Mouse (Mus musculus) macrophage (primary cell): Measurements from ENCODE around the gene Rcan2. TPM values are rescaled to one million over a fixed set of nuclear protein-coding genes. Genes with fewer than 3 reads are reported as not detected.
"Not testable (repeated sequence)": the region's sequence is repeated elsewhere in the genome, so short reads cannot be mapped to it uniquely, and the experiment has no call there.

Experiments
- H3K27ac ChIP-seq: fragments of 350-480 bp; formaldehyde crosslinking; 2 replicates; pipeline ENCODE4 v1.9.0; 2021
- H3K36me3 ChIP-seq: fragments of 350-480 bp; formaldehyde crosslinking; 2 replicates; pipeline ENCODE4 v1.9.0; 2021; ENCODE audit errors: inconsistent target
- H3K4me3 ChIP-seq: fragments of 350-480 bp; formaldehyde crosslinking; 2 replicates; pipeline ENCODE4 v1.9.0; 2021; ENCODE audit errors: inconsistent target
- H3K79me2 ChIP-seq: fragments of 350-480 bp; formaldehyde crosslinking; 2 replicates; pipeline ENCODE4 v1.9.0; 2021; ENCODE audit errors: inconsistent target
- WGBS: methylation state at CpG from one replicate; pipeline ENCODE4 v1.1.7; 2026; ENCODE audit warnings: inconsistent platforms; ENCODE audit not compliant: missing documents; 5-methylcytosine and 5-hydroxymethylcytosine counted together
- polyA plus RNA-seq: library from polyadenylated mRNA; stranded (reverse); fragments of 250-400 nt; gene quantifications from 3 replicates; pipeline ENCODE4 v1.2.4, GENCODE M21; 2018; ENCODE audit warnings: inconsistent platforms

Rcan2 gene
- polyA plus RNA-seq, 1 experiment from 2014 or later: not detected

DNA sequence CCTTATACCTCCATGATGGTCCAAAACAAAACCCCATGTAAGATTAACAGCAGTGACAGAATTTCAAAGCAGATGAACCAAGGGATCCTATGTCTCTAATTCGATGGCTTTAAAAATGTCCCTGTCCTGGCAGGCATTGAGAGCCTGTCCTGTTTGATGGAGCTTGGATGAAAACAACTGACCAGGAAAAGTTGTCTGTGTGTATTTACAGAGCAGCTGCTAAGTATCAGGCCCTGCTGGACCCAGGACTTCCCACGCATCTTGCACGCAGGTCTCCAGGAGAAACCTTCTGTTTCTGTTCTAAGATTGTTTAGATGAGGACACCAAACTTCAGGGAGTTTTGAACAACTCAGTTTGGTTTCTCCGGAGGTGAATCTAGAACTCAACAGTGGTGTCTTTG, 14.2 kb downstream of the Rcan2 start:
- 86% methylated on average over 4 of the region's 4 CpGs for WGBS
- H3K36me3 ChIP-seq: no peaks in the 10 kb centered on the region
- H3K4me3 ChIP-seq: no peak overlapping the region
- H3K27ac ChIP-seq: no peak overlapping the region
- no peaks in the 10 kb centered on the region for H3K79me2 ChIP-seq

DNA sequence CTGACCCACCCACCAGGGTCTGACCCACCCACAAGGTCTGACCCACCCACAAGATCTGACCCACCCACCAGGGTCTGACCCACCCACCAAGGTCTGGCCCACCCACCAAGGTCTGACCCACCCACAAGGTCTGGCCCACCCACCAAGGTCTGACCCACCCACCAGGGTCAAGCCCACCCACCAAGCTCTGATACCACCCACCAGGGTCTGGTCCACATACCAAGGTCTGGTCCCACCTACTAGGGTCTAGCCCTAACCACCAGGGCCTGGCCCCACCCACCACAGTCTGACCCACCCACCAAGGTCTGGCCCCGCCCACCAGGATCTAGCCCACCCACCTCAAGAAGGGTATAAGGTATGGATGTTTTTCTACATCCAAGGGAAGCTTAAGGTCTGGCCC, 15.3 kb downstream of the Rcan2 start:
- no peaks in the 10 kb centered on the region for H3K79me2 ChIP-seq
- 80% methylated on average over 1 of the region's 1 CpGs for WGBS

DNA sequence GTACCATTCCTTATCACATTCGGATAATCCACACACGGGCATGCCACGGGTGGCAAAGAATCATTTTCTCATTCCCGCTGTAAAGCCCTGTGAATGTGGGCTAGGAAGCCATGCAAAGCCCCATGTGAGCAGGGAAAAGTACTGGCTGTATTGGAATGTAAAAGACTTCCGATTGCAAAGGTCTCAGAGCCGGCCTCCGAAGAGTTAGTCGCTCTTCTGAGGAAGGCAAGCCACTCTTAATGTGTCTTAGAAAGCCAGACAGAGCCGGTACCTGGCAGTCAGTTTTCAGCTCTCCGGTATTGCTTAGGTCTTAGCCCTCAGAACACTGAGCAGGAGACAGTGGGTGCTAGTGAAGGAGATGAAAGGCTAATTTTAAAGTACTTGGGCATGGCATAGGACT, 16.0 kb downstream of the Rcan2 start:
- 94% methylated on average over 10 of the region's 10 CpGs for WGBS

More for the DNA sequence above, 15.3 kb downstream of the Rcan2 start:
- Histone ChIP-seq H3K4me3 (no peak overlapping the region), H3K27ac (no peak overlapping the region), H3K36me3 (no peaks in the 10 kb centered on the region)

DNA sequence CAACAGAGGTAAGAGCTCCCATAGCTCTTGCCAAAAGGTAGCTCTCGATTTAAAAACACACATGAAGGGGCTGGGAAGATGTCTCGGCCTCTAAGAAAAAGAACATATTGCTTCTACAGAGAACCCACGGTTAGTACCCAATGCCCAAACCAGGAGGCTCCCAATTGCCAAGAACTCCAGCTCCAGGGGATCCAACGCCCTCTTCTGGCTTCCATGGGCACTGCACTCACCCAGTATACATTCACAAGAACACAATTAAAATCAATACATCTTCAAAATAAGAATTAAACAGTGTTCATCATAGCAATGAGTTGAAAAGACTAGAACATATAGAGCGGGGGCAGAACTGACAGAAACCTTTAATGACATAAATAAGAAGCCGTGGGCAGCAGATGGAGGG, 17.2 kb downstream of the Rcan2 start:
- Histone ChIP-seq H3K27ac (no peak overlapping the region), H3K79me2 (no peaks in the 10 kb centered on the region), H3K4me3 (no peak overlapping the region), H3K36me3 (no peaks in the 10 kb centered on the region)
- 81% methylated on average over 6 of the region's 6 CpGs for WGBS

More for the DNA sequence above, 16.0 kb downstream of the Rcan2 start:
- no peak overlapping the region for H3K4me3 ChIP-seq
- no peaks in the 10 kb centered on the region for H3K36me3 ChIP-seq
- no peak overlapping the region for H3K27ac ChIP-seq
- no peaks in the 10 kb centered on the region for H3K79me2 ChIP-seq

DNA sequence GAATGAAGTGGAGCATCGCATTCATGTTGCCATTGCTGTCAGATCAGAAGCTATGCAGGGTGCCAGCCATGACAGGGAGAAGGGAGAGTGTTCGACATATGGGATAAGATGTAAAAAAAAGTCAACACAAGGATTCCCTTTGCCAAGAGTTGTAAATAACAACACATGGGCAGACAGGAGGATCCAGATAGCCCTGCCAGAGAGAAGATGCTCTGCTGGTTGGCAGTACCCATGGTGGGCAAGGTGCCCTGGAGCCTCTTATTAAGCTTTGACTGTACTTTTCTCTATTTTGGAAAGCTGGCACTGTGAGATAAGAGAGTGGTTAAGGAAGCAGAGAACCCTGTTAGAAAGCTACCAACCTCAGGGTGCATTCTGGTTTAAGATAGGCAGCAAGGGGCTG, 19.8 kb downstream of the Rcan2 start:
- Histone ChIP-seq H3K27ac (no peak overlapping the region), H3K36me3 (no peaks in the 10 kb centered on the region), H3K79me2 (no peaks in the 10 kb centered on the region), H3K4me3 (no peak overlapping the region)
- WGBS: 80% methylated on average over 2 of the region's 2 CpGs

DNA sequence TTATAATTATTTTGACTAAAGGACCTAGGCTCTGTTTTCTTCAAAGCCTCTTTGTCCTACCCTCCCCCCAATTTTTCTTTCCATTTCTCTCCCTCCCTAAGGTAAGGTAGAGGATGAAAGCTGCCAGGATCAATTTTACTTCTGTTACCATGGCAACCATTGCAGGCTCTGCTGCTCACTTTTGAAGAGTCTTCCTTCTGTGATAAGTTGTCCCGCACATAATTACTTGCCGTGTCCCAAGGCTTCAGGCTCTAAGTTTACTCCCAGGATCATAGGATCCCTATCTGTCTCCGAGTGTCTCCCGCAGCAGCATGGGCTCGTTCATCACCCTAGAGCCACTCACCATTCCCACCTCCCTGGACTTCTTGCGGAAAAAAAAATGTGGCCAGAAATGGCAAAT, 21.1 kb downstream of the Rcan2 start:
- H3K79me2 ChIP-seq: no peaks in the 10 kb centered on the region
- no peak overlapping the region for H3K4me3 ChIP-seq
- no peaks in the 10 kb centered on the region for H3K36me3 ChIP-seq
- 86% methylated on average over 6 of the region's 6 CpGs for WGBS
- no peak overlapping the region for H3K27ac ChIP-seq

DNA sequence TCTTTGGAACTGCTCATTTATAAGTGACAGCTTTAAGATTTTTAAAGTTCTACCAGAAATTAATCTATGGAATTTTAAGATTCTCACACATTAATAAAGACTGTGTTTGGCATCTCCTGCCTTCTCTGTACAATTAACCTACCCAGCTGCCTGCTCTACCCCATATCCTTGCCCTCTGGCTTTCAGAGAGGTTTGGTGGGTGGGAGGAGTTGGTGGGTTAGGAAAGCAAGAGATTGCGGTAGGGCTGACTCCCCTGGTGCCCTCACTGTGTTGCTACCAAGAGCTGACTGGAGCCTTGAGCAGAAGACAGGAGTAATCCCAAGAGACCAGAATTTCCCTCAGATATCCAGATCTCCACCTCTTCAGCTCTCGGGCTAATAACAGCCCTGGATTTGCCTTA, 21.5 kb downstream of the Rcan2 start:
- no peak overlapping the region for H3K4me3 ChIP-seq
- 90% methylated on average over 2 of the region's 2 CpGs for WGBS
- H3K27ac ChIP-seq: no peak overlapping the region
- no peaks in the 10 kb centered on the region for H3K36me3 ChIP-seq
- no peaks in the 10 kb centered on the region for H3K79me2 ChIP-seq

DNA sequence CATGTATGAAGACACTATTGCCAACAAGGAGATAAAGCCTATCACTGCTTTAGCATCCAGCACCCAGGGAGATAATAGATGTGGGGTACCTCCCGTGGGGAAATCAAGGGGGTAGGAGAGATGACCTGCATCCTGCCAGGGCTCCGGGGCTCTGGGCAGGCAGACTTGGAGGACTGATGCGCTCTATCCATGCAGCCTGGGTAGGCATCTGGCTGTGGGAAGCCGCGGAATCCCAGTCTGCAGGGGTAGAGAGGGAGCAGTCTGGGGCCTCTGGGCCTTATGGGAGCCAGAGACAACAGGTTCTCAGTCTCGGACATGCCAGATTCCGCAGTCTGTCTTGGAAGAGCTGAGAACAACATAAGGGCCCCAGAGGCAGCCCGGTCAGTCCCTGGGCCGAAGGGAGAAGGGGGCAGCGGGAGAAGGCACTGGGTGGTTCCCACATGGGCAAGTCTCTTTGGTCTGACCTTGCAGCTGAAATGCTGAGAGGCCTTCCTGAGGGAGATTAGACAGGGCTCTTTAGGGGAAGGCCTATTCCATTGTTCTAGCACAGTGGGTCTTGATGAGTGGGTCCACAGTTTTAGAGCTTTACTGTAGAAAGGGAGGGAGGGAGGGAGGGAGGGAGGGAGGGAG, 23.7 kb downstream of the Rcan2 start:
- H3K79me2 ChIP-seq: no peaks in the 10 kb centered on the region
- WGBS: 94% methylated on average over 10 of the region's 10 CpGs
- no peak overlapping the region for H3K4me3 ChIP-seq
- no peaks in the 10 kb centered on the region for H3K36me3 ChIP-seq
- H3K27ac ChIP-seq: no peak overlapping the region

DNA sequence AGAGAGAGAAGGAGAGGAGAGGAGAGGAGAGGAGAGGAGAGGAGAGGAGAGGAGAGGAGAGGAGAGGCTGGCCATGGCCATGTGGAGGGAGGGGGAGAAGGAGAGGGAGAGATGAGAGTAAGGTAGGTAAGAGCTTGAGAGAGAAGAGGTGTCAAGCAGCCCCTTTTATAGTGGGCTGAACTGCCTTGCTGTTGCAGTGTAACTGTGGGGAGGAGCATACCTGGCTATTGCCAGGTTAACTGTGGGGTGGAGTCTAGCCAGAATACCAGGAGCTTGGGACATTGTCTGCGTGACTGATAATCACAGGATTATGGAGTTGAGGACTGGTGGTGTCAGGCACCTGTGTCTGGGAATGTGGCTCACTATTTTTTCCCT, 24.2 kb downstream of the Rcan2 start:
- not testable (repeated sequence) for H3K36me3 ChIP-seq, H3K4me3 ChIP-seq, H3K27ac ChIP-seq, H3K79me2 ChIP-seq
- 93% methylated on average over 1 of the region's 1 CpGs for WGBS

DNA sequence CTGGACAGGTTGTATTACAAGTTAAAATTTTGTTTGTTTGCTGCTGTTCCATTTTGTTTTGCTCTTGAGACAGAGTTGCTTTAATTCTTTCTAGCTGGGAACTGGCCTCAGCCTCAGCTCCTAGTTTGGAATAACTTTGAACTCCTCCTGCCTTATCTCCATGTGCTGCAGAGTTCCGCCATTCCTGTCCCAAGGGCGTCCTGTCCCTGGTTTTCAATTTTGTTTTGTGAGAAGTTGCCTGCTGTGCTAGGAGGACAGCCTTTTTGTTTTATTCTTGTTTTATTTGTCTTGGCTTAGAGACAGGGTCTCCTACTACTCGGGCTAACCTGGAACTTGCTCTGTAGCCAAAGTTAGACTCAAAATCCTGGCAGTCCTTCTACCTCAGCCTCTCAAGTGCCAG, 26.1 kb downstream of the Rcan2 start:
- Histone ChIP-seq H3K79me2 (no peaks in the 10 kb centered on the region), H3K4me3 (no peak overlapping the region), H3K27ac (no peak overlapping the region), H3K36me3 (no peaks in the 10 kb centered on the region)
- WGBS: 92% methylated on average over 3 of the region's 3 CpGs

DNA sequence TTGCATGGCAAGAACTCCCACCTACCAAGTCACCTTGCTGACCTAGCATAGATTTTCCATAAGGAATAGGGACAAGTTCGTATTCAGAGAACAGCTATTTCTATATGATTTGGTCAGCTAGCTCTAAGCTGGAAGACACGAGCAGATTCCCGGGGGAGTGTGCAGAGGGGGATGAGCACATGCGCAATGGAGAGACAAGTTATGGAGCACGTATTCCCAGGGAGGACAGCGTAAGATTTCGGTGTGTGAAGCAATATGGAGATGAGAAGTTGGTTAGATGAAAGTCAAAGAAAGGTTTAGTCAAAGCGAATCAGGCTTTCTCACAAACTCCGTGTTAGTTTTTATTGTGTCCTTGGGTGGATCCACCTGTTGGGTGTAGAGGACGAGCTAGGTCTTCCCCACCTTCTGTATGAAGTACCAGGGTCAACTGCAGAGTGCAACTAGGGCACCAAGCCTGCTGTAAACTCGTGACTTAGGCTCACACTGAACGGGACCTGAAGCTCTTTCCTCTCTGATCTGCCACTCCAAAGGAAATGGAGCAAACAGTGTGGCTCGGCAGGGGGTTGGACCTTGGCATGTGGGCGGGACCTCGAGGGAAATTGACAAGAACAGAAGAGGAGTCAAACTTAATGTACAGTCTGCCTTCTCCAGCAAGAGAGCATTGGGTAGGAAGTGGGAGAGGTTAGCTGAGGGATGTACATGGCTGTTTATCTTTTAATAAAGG, 31.4 kb downstream of the Rcan2 start:
- H3K4me3 ChIP-seq: no peak overlapping the region
- H3K27ac ChIP-seq: no peak overlapping the region
- H3K36me3 ChIP-seq: no peaks in the 10 kb centered on the region
- no peaks in the 10 kb centered on the region for H3K79me2 ChIP-seq
- 75% methylated on average over 15 of the region's 15 CpGs for WGBS

DNA sequence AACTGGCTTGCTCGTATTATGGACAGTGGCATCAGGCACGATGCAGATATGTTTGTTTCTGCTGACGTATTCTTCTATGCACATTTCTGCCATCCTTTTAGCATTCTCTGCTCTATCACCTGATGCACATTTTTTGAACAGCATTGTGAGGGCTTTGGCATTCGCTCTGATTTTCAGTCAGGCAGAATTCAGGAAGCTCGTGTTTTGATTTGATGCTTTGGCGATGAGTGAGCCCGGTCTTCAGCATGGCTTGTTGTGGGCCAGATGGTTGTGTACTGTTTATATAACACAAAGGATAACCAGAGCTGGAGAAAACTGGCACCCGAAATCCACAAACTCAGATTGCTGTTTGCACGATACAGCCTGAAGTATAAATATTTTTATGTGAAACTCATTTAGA, 39.1 kb downstream of the Rcan2 start:
- H3K79me2 ChIP-seq: no peaks in the 10 kb centered on the region
- no peak overlapping the region for H3K27ac ChIP-seq
- 89% methylated on average over 9 of the region's 9 CpGs for WGBS
- H3K36me3 ChIP-seq: no peaks in the 10 kb centered on the region
- no peak overlapping the region for H3K4me3 ChIP-seq

DNA sequence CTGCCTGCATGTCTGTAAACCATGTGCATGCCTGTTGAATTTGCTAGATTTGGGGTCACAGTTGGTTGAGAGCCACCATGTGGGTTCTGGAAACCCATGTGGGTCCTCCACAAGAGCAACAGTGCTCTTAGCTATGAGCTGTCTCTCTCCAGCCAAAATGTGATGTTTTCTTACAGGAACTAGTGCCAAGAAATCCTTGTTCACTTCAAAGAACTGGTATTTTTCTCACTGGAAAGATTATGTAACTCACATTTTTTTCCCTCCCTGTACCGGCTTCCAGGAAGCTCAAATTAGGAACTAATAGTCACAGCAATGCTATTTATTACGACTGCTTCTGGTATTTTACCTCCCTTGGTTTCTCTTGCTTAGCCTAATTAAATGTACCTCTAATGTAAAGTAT, 45.6 kb downstream of the Rcan2 start:
- H3K4me3 ChIP-seq: no peak overlapping the region
- H3K79me2 ChIP-seq: no peaks in the 10 kb centered on the region
- H3K27ac ChIP-seq: no peak overlapping the region
- no peaks in the 10 kb centered on the region for H3K36me3 ChIP-seq
- 62% methylated on average over 2 of the region's 2 CpGs for WGBS

DNA sequence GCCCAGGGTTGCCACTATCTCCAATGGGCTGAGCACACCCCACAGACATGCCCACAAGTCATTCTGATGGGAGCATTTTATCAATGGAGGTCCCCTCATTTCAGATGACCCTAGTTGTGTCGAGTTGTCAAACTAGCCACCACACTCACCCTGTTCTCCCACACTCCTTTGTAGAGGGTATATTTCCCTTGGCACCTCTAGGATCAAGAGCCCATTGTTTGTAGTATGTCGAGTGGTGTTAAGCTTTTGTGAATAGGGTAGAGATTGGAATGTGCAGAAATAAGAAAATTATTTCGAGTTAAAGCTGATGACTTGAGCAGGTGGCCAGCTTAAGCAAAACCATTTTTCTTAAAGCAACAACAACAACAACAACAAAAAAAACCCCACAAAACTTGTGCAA, 47.8 kb downstream of the Rcan2 start:
- Histone ChIP-seq H3K36me3 (no peaks in the 10 kb centered on the region), H3K4me3 (no peak overlapping the region), H3K27ac (no peak overlapping the region), H3K79me2 (no peaks in the 10 kb centered on the region)
- WGBS: 86% methylated on average over 3 of the region's 3 CpGs

DNA sequence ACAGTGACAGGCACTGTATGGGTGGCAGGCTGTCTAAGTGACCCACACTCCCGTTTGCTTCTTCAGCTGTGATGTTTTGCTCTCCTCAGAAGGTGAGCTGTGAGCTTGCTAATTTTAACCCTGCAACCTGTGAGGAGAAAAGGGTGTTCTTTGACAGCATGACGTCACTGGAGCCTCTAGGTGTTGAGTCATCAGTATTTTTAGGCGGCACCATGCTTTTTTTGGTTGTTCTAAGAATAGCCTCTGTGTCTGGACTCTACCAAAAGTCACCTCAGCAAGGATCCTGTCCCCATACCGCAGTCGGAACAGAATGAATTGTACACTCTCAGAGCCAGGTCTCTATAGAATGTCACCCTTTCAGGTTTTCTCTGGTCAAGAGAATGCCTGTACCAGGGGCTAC, 54.0 kb downstream of the Rcan2 start:
- H3K27ac ChIP-seq: no peak overlapping the region
- H3K79me2 ChIP-seq: no peaks in the 10 kb centered on the region
- 71% methylated on average over 4 of the region's 5 CpGs for WGBS
- H3K4me3 ChIP-seq: no peak overlapping the region
- H3K36me3 ChIP-seq: no peaks in the 10 kb centered on the region

DNA sequence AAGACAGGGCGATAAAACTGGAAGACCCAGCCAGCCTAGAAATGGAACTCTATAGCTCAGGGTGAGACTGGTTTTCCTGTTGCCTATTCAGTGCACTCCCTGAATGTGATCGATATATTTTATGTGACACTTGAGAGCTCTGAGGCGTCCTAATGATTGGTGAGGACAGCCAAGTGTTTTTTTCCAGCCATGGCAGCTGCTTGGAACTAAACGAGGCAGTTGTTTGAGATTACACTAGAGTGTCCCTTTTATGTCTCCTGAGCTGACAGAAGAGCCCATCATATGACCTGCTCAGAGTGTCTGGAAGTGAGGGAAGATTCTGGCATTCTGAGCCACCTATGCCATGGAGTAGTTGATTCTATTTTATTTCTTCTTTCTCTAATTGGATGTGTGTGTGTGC, 54.9 kb downstream of the Rcan2 start:
- H3K36me3 ChIP-seq: no peaks in the 10 kb centered on the region
- no peak overlapping the region for H3K4me3 ChIP-seq
- no peaks in the 10 kb centered on the region for H3K79me2 ChIP-seq
- WGBS: 87% methylated on average over 4 of the region's 4 CpGs
- H3K27ac ChIP-seq: no peak overlapping the region
